Mouse (Mus musculus): Measurements from ENCODE around the gene Pdk2. TPM values are rescaled to one million over a fixed set of nuclear protein-coding genes. Genes with fewer than 3 reads are reported as not detected.

Gene Pdk2
- polyA plus RNA-seq, 1 experiment from 2014 or later, result 46.5 TPM

DNA sequence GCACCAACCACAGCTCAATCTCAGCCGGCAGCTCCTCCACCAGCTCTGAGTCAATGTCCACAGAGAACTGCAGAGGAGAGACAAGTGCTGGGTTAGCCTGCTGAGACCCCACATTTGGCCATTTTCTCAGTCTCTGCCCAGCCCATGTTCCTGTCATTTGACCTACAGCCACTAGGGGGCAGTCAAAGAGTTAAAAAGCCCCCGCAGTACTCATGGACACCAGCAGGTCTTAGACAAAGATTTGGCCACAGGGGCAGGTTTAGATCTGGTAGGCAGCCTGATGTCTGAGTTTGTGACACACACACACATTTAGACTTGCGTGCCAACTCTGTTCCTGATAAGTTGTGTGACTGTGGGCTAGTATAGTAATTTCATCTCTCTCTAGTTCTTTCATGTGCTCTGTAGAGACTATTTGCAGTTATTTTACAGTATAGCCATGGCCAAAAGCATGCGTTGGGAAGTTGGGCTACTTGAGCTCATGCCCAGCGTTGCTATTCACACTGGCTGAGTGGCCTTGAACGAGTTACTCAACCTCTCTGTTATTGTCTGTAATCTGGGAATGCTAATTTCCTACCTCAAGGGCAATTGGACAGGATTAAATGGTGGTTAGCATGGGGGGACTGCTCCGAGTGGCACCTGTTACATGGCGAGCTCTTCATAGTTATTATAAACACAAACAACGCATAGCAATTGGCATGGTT is 6.0 kb upstream of the Pdk2 start:
- Histone ChIP-seq H3K9me3 (ENCODE audit: control insufficient read depth, low read length) (no peaks in the 10 kb centered on the region), H3K4me2 (replicated peaks; ENCODE audit: low read depth, low read length) (no peak overlapping the region), H3K9ac (ENCODE audit: low read depth, low read length) (no peak overlapping the region), H3K27ac (ENCODE audit: low read depth, low read length) (no peak overlapping the region), H3K4me3 (ENCODE audit: low read length) (no peak overlapping the region), H3K36me3 (ENCODE audit: control insufficient read depth, insufficient read depth, low read length) (0 out of 2 replicates have a peak, but pooled peaks cover 4% of the 10 kb centered on the region), H3K27me3 (ENCODE audit: control insufficient read depth, insufficient read depth, low read length) (no peaks in the 10 kb centered on the region), H3K4me1 (ENCODE audit: control insufficient read depth, insufficient read depth, low read length) (no peaks in the 10 kb centered on the region)
- ATAC-seq (ENCODE audit: low FRiP score, low TSS enrichment), result peak; percentile 69
- 58% methylated on average over 9 of the region's 9 CpGs for WGBS

DNA sequence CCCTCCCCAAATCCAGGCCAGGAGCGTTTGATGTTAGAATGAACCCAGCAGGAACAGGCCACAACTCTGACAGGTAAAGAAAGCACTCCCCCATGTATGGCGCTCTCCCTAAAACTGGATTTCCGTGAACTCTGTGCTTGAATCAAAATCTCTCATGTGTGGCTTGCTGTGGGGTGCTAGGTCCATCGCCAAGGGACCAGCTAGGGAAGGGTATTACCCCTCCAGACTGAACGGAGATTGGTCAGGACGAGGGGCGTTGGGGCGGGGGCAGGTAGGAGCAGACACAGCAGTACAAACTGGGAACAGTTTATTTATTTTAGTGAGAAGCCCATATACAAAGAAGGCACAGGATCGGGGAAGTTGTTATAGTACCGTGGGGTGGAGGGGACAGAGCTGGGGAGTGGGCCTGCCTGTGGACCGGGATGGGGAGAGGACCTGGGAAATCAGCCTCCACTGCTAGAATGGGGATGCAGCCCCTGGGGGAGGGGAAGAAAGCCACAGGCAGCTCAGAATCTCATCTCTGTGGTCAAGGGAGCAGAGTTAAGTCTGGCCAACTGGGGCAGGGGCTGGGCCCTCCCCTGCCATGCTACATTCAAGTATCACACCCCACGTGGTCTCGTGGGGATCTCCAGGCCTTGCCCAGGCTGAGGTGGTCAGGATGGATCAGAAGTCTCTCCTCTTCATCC is 3.2 kb upstream of the Pdk2 start:
- Histone ChIP-seq H3K27me3 (ENCODE audit: control insufficient read depth, insufficient read depth, low read length) (no peaks in the 10 kb centered on the region), H3K4me1 (ENCODE audit: control insufficient read depth, insufficient read depth, low read length) (peaks cover 10% of the 10 kb centered on the region; the same call in 1 of the 2 replicates), H3K4me2 (replicated peaks; ENCODE audit: low read depth, low read length) (no peak overlapping the region), H3K36me3 (ENCODE audit: control insufficient read depth, insufficient read depth, low read length) (no peaks in the 10 kb centered on the region), H3K4me3 (ENCODE audit: low read length) (no peak overlapping the region), H3K9me3 (ENCODE audit: control insufficient read depth, low read length) (no peaks in the 10 kb centered on the region), H3K27ac (ENCODE audit: low read depth, low read length) (no peak overlapping the region), H3K9ac (ENCODE audit: low read depth, low read length) (no peak overlapping the region)
- 41% methylated on average over 13 of the region's 13 CpGs for WGBS
- no peak for ATAC-seq (ENCODE audit: low FRiP score, low TSS enrichment)

DNA sequence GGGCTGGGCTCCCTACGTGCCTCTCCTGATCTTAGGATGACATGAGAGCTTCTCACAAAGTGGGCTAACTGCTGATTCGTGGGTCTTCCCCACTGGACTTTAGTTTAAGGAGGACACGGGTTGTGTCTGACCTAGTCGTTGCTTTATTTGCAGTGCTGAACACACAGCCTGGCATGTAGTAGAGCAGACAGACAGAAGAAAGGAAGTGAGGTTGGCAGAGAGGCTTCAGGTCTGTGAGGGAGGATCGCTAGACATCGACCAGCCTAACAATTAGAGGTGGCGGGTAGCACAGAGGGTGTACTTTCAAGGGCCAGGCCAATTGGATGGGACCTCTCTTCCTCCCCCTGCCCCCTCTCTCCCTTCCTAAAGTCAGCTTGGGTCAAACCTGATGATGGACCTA is 2.5 kb upstream of the Pdk2 start:
- Histone ChIP-seq H3K27ac (ENCODE audit: low read depth, low read length) (no peak overlapping the region), H3K4me2 (replicated peaks; ENCODE audit: low read depth, low read length) (no peak overlapping the region), H3K9me3 (ENCODE audit: control insufficient read depth, low read length) (no peaks in the 10 kb centered on the region), H3K4me1 (ENCODE audit: control insufficient read depth, insufficient read depth, low read length) (peaks cover 10% of the 10 kb centered on the region; the same call in 1 of the 2 replicates), H3K9ac (ENCODE audit: low read depth, low read length) (no peak overlapping the region), H3K4me3 (ENCODE audit: low read length) (no peak overlapping the region), H3K27me3 (ENCODE audit: control insufficient read depth, insufficient read depth, low read length) (no peaks in the 10 kb centered on the region), H3K36me3 (ENCODE audit: control insufficient read depth, insufficient read depth, low read length) (no peaks in the 10 kb centered on the region; the same call in 1 of the 2 replicates)
- 52% methylated on average over 7 of the region's 7 CpGs for WGBS
- ATAC-seq (ENCODE audit: low FRiP score, low TSS enrichment), result no peak

DNA sequence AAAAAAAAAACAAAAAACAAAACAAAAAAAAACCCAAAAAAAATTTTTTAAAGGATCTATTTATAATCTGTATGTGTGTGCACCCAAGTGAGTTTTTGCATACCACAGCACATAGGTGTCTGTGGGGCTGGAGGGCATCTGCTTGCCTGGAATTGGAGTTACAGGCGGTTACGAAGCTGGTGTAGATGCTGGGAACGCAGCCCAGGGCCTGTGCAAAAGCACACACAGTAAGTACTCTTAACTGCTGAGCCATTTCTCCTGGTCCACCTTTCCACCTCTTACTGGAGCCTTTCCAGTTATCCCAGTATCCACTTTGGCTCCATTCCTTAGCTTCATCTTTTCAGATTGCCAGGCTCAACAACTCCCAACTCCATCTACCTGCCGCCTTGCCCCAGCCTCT is 1.9 kb upstream of the Pdk2 start:
- Histone ChIP-seq H3K4me1 (ENCODE audit: control insufficient read depth, insufficient read depth, low read length) (peaks cover 10% of the 10 kb centered on the region; the same call in 1 of the 2 replicates), H3K4me3 (ENCODE audit: low read length) (no peak overlapping the region), H3K9me3 (ENCODE audit: control insufficient read depth, low read length) (no peaks in the 10 kb centered on the region), H3K4me2 (replicated peaks; ENCODE audit: low read depth, low read length) (no peak overlapping the region), H3K27me3 (ENCODE audit: control insufficient read depth, insufficient read depth, low read length) (no peaks in the 10 kb centered on the region), H3K9ac (ENCODE audit: low read depth, low read length) (no peak overlapping the region), H3K27ac (ENCODE audit: low read depth, low read length) (no peak overlapping the region), H3K36me3 (ENCODE audit: control insufficient read depth, insufficient read depth, low read length) (peaks cover 3% of the 10 kb centered on the region; the same call in 1 of the 2 replicates)
- ATAC-seq (ENCODE audit: low FRiP score, low TSS enrichment), result no peak
- WGBS, result 88% methylated on average over 4 of the region's 4 CpGs

DNA sequence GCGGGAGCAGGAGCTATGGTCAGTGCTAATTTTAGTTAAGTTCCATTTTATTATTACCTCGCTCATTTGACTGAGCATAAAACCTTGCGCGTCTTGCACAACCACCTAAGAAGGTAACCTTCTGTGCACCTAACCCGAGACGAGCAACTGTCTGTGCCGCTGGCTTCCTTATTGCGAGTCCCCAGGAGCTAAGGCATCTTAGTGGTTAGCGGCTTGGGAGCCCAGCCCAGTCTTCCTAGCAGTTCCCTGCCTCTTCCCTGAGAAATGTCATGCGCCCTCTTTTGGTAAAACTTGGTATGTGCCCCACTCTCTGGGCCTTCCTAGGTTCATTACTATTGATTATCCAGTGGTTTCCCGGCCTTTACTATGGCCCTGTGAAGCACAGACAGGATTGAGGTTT is 942 bp upstream of the Pdk2 start:
- ATAC-seq (ENCODE audit: low FRiP score, low TSS enrichment), result no peak
- peak overlapping the region; percentile 65 for H3K4me3 ChIP-seq (ENCODE audit: low read length)
- H3K27ac ChIP-seq (ENCODE audit: low read depth, low read length), result no peak overlapping the region
- WGBS, result under 1% methylated on average over 11 of the region's 11 CpGs
- H3K9ac ChIP-seq (ENCODE audit: low read depth, low read length), result peak overlapping the region; percentile 32; the same call in 1 of the 2 replicates
- H3K27me3 ChIP-seq (ENCODE audit: control insufficient read depth, insufficient read depth, low read length), result no peaks in the 10 kb centered on the region
- no peaks in the 10 kb centered on the region for H3K9me3 ChIP-seq (ENCODE audit: control insufficient read depth, low read length)
- H3K4me2 ChIP-seq (replicated peaks; ENCODE audit: low read depth, low read length), result peak overlapping the region; percentile 83
- peaks cover 10% of the 10 kb centered on the region; the same call in 1 of the 2 replicates for H3K4me1 ChIP-seq (ENCODE audit: control insufficient read depth, insufficient read depth, low read length)
- H3K36me3 ChIP-seq (ENCODE audit: control insufficient read depth, insufficient read depth, low read length), result peaks cover 6% of the 10 kb centered on the region; the same call in 1 of the 2 replicates

DNA sequence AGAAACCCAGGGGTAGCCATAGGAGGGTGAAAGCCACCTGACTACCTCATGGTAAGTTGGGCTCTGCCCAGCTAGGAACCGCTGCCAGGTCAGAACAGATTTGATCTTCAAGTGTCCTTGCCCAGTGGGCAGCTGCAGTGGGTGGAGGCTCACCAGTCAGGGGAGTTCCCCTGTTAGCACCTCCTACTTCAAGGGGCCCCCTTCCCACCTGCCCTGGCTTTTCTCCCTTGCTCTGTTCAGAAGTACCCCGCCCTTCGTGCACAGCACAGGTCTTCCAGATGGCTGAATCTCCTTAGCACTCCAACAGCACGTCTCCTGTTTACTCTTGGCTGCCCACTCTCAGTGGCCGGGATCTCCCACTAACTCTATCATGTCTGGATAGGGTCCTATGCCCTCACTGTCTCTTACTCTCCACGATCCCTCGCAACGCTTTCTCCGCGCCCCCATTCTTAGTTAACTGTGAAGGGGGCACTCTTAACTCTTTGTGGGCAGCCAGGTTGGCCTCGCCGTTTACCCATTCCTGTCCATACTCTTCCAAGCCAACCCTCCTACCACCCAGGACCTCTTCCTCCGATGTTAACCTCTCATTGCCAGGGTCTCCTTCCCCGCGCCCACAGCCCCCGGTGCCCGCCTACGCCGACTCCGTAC is 539 bp downstream of the Pdk2 start:
- Histone ChIP-seq H3K4me2 (replicated peaks; ENCODE audit: low read depth, low read length) (peak overlapping the region; percentile 83), H3K9ac (ENCODE audit: low read depth, low read length) (peak overlapping the region; percentile 58), H3K4me1 (ENCODE audit: control insufficient read depth, insufficient read depth, low read length) (peaks cover 10% of the 10 kb centered on the region; the same call in 1 of the 2 replicates), H3K9me3 (ENCODE audit: control insufficient read depth, low read length) (no peaks in the 10 kb centered on the region), H3K27me3 (ENCODE audit: control insufficient read depth, insufficient read depth, low read length) (no peaks in the 10 kb centered on the region), H3K27ac (ENCODE audit: low read depth, low read length) (peak overlapping the region; percentile 61), H3K4me3 (ENCODE audit: low read length) (peak overlapping the region; percentile 65), H3K36me3 (ENCODE audit: control insufficient read depth, insufficient read depth, low read length) (peaks cover 6% of the 10 kb centered on the region; the same call in 1 of the 2 replicates)
- under 1% methylated on average over 20 of the region's 20 CpGs for WGBS
- peak; percentile 32 for ATAC-seq (ENCODE audit: low FRiP score, low TSS enrichment)

DNA sequence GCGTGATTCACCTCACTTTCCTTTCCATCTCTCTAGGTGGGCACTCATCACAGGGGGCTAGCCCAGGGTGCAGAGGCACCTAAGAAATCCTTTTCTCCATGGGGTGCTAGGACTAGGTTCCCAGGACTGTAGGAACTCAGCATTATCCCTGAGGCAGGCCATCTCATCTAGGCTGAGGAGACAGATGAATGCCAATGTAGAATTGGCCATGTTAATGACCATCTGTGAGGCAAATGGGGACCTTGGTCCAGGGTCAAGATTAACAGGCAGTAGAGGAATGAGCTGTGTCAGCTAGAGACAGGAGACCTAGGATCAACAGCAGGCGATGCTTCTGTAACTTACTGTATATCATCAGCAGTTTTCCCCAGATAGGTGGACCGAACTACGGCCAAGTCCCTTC is 1.4 kb downstream of the Pdk2 start:
- Histone ChIP-seq H3K27ac (ENCODE audit: low read depth, low read length) (no peak overlapping the region), H3K4me2 (replicated peaks; ENCODE audit: low read depth, low read length) (peak overlapping the region; percentile 83; the same call in 1 of the 2 replicates), H3K9ac (ENCODE audit: low read depth, low read length) (peak overlapping the region; percentile 58; the same call in 1 of the 2 replicates), H3K27me3 (ENCODE audit: control insufficient read depth, insufficient read depth, low read length) (no peaks in the 10 kb centered on the region), H3K4me3 (ENCODE audit: low read length) (no peak overlapping the region; the same call in 1 of the 2 replicates), H3K4me1 (ENCODE audit: control insufficient read depth, insufficient read depth, low read length) (peaks cover 10% of the 10 kb centered on the region; the same call in 1 of the 2 replicates), H3K36me3 (ENCODE audit: control insufficient read depth, insufficient read depth, low read length) (peaks cover 6% of the 10 kb centered on the region; the same call in 1 of the 2 replicates), H3K9me3 (ENCODE audit: control insufficient read depth, low read length) (no peaks in the 10 kb centered on the region)
- WGBS, result 81% methylated on average over 4 of the region's 4 CpGs
- no peak for ATAC-seq (ENCODE audit: low FRiP score, low TSS enrichment)

DNA sequence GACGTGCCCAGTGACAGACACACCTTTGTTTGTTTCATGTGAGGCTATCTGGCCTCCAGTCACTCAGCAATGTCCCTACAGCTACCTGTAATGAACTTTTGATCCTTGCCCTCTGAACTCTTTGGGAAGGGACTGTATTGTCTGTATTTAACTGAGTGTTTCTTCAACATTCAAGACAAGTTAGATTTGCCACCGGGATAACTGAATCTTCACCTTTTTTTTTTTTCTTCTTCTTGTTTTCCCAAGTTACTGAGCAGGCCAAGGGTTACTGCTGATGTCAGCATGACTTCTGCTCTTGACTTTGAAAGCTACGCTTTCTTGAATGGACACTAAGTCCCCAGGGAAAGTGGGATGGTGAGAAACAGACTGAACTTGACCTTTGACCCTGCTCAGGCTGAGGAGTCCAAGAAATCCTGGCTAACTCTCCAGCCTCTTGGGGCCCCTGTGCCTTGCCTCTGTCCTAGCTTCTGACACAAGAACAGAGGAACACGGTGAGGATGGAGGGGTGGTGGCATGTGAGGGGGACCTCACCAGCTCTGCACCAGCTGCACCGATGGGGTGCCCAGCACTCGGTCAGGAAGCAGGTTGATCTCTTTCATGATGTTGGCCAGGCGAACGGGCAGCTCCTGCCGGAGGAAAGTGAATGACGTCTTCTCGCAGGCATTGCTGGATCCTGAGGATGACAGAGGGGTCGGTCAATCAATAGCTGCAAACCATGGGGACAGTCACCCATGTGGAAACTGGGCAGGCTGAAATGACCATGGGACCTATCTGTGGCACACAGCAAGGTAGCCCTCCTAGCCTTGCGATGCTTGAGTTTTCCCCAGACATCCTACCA is 2.1 kb downstream of the Pdk2 start:
- 84% methylated on average over 13 of the region's 13 CpGs for WGBS
- H3K4me1 ChIP-seq (ENCODE audit: control insufficient read depth, insufficient read depth, low read length), result peaks cover 10% of the 10 kb centered on the region; the same call in 1 of the 2 replicates
- H3K9ac ChIP-seq (ENCODE audit: low read depth, low read length), result no peak overlapping the region
- ATAC-seq (ENCODE audit: low FRiP score, low TSS enrichment), result no peak
- H3K27ac ChIP-seq (ENCODE audit: low read depth, low read length), result no peak overlapping the region
- H3K4me3 ChIP-seq (ENCODE audit: low read length), result no peak overlapping the region
- no peaks in the 10 kb centered on the region for H3K9me3 ChIP-seq (ENCODE audit: control insufficient read depth, low read length)
- no peak overlapping the region for H3K4me2 ChIP-seq (replicated peaks; ENCODE audit: low read depth, low read length)
- H3K27me3 ChIP-seq (ENCODE audit: control insufficient read depth, insufficient read depth, low read length), result no peaks in the 10 kb centered on the region
- peaks cover 6% of the 10 kb centered on the region; the same call in 1 of the 2 replicates for H3K36me3 ChIP-seq (ENCODE audit: control insufficient read depth, insufficient read depth, low read length)
